Mouse (Mus musculus): ENCODE measurements around the gene Gm20894. TPM values are rescaled to one million over a fixed set of nuclear protein-coding genes. Genes with fewer than 3 reads are reported as not detected.
"Not testable (repeated sequence)": the region's sequence is repeated elsewhere in the genome, so short reads cannot be mapped to it uniquely, and the experiment has no call there.

Gene Gm20894
- not detected in 2 replicates for polyA plus RNA-seq (2014; fragmentation: Nextera tagmentation; extraction: Ambion mirVana)

- WGBS = no CpG with 5 or more reads among the region's 5 CpGs
These were observed at the start of gene Gm20894 for GRCm38 (mm10) chrY:28271412-28271811. Gene Gm20894 (minus strand): TSS chrY:28271512.

More at GRCm38 (mm10) chrY:28271412-28271811, at the start of gene Gm20894:
- H3K4me3 ChIP-seq (ENCODE audit: low read depth, low read length); H3K27ac ChIP-seq (ENCODE audit: low read depth, low read length); ATAC-seq (ENCODE audit: insufficient read depth, low FRiP score, low TSS enrichment); H3K27me3 ChIP-seq (ENCODE audit: control insufficient read depth, insufficient read depth, low read length); H3K36me3 ChIP-seq (ENCODE audit: control insufficient read depth, insufficient read depth, low read length); H3K4me2 ChIP-seq (ENCODE audit: low read depth); H3K9me3 ChIP-seq (ENCODE audit: control insufficient read depth, low read length); H3K9ac ChIP-seq (ENCODE audit: low read length); DNase-seq (ENCODE audit: low spot score); H3K4me1 ChIP-seq (ENCODE audit: control insufficient read depth, insufficient read depth, low read length): not testable (repeated sequence)

Measured in neural tube, embryonic 11.5 days (tissue).